Mouse (Mus musculus) kidney, embryonic 14.5 days (tissue): Measurements from ENCODE around the gene Gm6040. TPM values are rescaled to one million over a fixed set of nuclear protein-coding genes. Genes with fewer than 3 reads are reported as not detected.

ENCODE experiments used
- ATAC-seq: fragments of 200-750 bp; cut with Nextera tagmentation; 2 replicates; pipeline ENCODE4 v1.8.0; 2017; ENCODE audit warnings: moderate number of reproducible peaks, mild to moderate bottlenecking, moderate TSS enrichment, moderate library complexity; ENCODE audit not compliant: low FRiP score, low TSS enrichment
- H3K27ac ChIP-seq: fragments of 300-500 bp; sonication (generic); 2 replicates; pipeline ENCODE4 v1.5.1; 2014; ENCODE audit warnings: low read depth, mild to moderate bottlenecking, low read length, moderate library complexity, mixed read lengths
- H3K27me3 ChIP-seq: fragments of 300-500 bp; sonication (generic); 2 replicates; pipeline ENCODE4 v1.6.1; 2014; ENCODE audit warnings: mild to moderate bottlenecking, low read length; ENCODE audit not compliant: control insufficient read depth, insufficient read depth
- H3K36me3 ChIP-seq: fragments of 300-500 bp; sonication (generic); 2 replicates; pipeline ENCODE4 v1.6.1; 2014; ENCODE audit warnings: low read length, mixed read lengths; ENCODE audit not compliant: control insufficient read depth, insufficient read depth
- H3K4me1 ChIP-seq: fragments of 300-500 bp; sonication (generic); 2 replicates; pipeline ENCODE4 v1.6.1; 2014; ENCODE audit warnings: low read length, mixed read lengths; ENCODE audit not compliant: control insufficient read depth, insufficient read depth
- H3K4me2 ChIP-seq: fragments of 300-500 bp; sonication (generic); replicated peaks from 2 replicates; pipeline ENCODE4 v1.6.1; 2014; ENCODE audit warnings: low read depth, mild to moderate bottlenecking, low read length
- H3K4me3 ChIP-seq: fragments of 300-500 bp; sonication (generic); 2 replicates; pipeline ENCODE4 v1.5.1; 2014; ENCODE audit warnings: mild to moderate bottlenecking, low read length
- H3K9ac ChIP-seq: fragments of 300-500 bp; sonication (generic); 2 replicates; pipeline ENCODE4 v1.6.1; 2014; ENCODE audit warnings: low read depth, mild to moderate bottlenecking, low read length, moderate library complexity
- H3K9me3 ChIP-seq: fragments of 300-500 bp; sonication (generic); 2 replicates; pipeline ENCODE4 v1.6.1; 2016; ENCODE audit warnings: low read length; ENCODE audit not compliant: control insufficient read depth
- WGBS: fragments of 180-500 bp; shearing (Covaris S2); extraction: QIAGEN DNeasy Blood & Tissue Kit; methylation state at CpG from one replicate; pipeline ENCODE4 v1.1.7; 2014; 5-methylcytosine and 5-hydroxymethylcytosine counted together
- polyA plus RNA-seq: library from polyadenylated mRNA; unstranded; fragments of >200 nt; fragmentation: Nextera tagmentation; extraction: Ambion mirVana; gene quantifications from 2 replicates; pipeline ENCODE4 v1.2.1, GENCODE M21; 2014

Gm6040 gene
- polyA plus RNA-seq = not detected in 2 replicates

GRCm38 (mm10) chr8:20921971-20922370 is at the start of gene Gm6040:
Gene Gm6040, minus strand, starts transcription at chr8:20922071.
- H3K9ac ChIP-seq = no peak within 1 kb of the TSS
- H3K27ac ChIP-seq = no peak within 1 kb of the TSS
- H3K36me3 ChIP-seq = no peaks in the 10 kb centered on the region
- no peak within 1 kb of the TSS for H3K4me3 ChIP-seq
- H3K27me3 ChIP-seq = no peaks in the 10 kb centered on the region
- H3K9me3 ChIP-seq = no peaks in the 10 kb centered on the region; the same call in 1 of the 2 replicates
- no peak within 1 kb of the TSS for H3K4me2 ChIP-seq
- H3K4me1 ChIP-seq = no peaks in the 10 kb centered on the region
- WGBS = 71% methylated on average over 3 of the region's 3 CpGs
- ATAC-seq = no peak

GRCm38 (mm10) chr8:20964531-20964930 is 42.7 kb upstream of the Gm6040 start:
- 73% methylated on average over 2 of the region's 2 CpGs for WGBS
- Histone ChIP-seq H3K27me3 (no peaks in the 10 kb centered on the region), H3K4me3 (no peak overlapping the region), H3K4me2 (no peak overlapping the region), H3K27ac (no peak overlapping the region), H3K4me1 (no peaks in the 10 kb centered on the region), H3K9ac (no peak overlapping the region), H3K9me3 (peaks cover 4% of the 10 kb centered on the region; the same call in 1 of the 2 replicates), H3K36me3 (no peaks in the 10 kb centered on the region)
- no peak for ATAC-seq

- Histone ChIP-seq H3K9me3 (peaks cover 3% of the 10 kb centered on the region; the same call in 1 of the 2 replicates), H3K4me2 (no peak within 1 kb of the TSS), H3K36me3 (no peaks in the 10 kb centered on the region), H3K27me3 (no peaks in the 10 kb centered on the region), H3K9ac (no peak within 1 kb of the TSS), H3K4me3 (no peak within 1 kb of the TSS), H3K27ac (no peak within 1 kb of the TSS), H3K4me1 (no peaks in the 10 kb centered on the region)
- 78% methylated on average over 3 of the region's 3 CpGs for WGBS
- no peak for ATAC-seq
Observed at GRCm38 (mm10) chr8:20944610-20945009, 22.7 kb upstream of the Gm6040 start, which contains the start of gene AY761185. Gene AY761185, minus strand, starts transcription at chr8:20944710.

GRCm38 (mm10) chr8:20912288-20912687 is 9.6 kb downstream of the Gm6040 start:
- ATAC-seq = no peak
- Histone ChIP-seq H3K4me3 (no peak overlapping the region), H3K9me3 (peaks cover 5% of the 10 kb centered on the region; the same call in 1 of the 2 replicates), H3K9ac (no peak overlapping the region), H3K27me3 (no peaks in the 10 kb centered on the region), H3K4me2 (no peak overlapping the region), H3K4me1 (no peaks in the 10 kb centered on the region), H3K36me3 (no peaks in the 10 kb centered on the region), H3K27ac (no peak overlapping the region)
- WGBS = 84% methylated on average over 1 of the region's 1 CpGs

- Histone ChIP-seq H3K4me3 (no peak overlapping the region), H3K4me2 (no peak overlapping the region), H3K9me3 (peaks cover 7% of the 10 kb centered on the region; the same call in 1 of the 2 replicates), H3K4me1 (no peaks in the 10 kb centered on the region), H3K27ac (no peak overlapping the region), H3K27me3 (no peaks in the 10 kb centered on the region), H3K9ac (no peak overlapping the region), H3K36me3 (no peaks in the 10 kb centered on the region)
- no peak for ATAC-seq
- WGBS = 69% methylated on average over 2 of the region's 2 CpGs
Observed at GRCm38 (mm10) chr8:20908256-20908655, 13.6 kb downstream of the Gm6040 start.

- WGBS = 91% methylated on average over 2 of the region's 2 CpGs
- no peak overlapping the region for H3K4me3 ChIP-seq
Observed at GRCm38 (mm10) chr8:20907119-20907518, 14.8 kb downstream of the Gm6040 start.

GRCm38 (mm10) chr8:20902527-20902926 is 19.3 kb downstream of the Gm6040 start, which contains the start of gene Gm15056:
Gene Gm15056, minus strand, starts transcription at chr8:20902627.
- no peaks in the 10 kb centered on the region for H3K4me1 ChIP-seq
- H3K4me3 ChIP-seq = no peak within 1 kb of the TSS
- ATAC-seq = no peak
- H3K36me3 ChIP-seq = no peaks in the 10 kb centered on the region
- no peak within 1 kb of the TSS for H3K9ac ChIP-seq
- H3K9me3 ChIP-seq = peaks cover 6% of the 10 kb centered on the region; the same call in 1 of the 2 replicates
- no peaks in the 10 kb centered on the region for H3K27me3 ChIP-seq
- 54% methylated on average over 2 of the region's 2 CpGs for WGBS
- H3K27ac ChIP-seq = no peak within 1 kb of the TSS
- no peak within 1 kb of the TSS for H3K4me2 ChIP-seq

More at GRCm38 (mm10) chr8:20907119-20907518, 14.8 kb downstream of the Gm6040 start:
- Histone ChIP-seq H3K27ac (no peak overlapping the region), H3K4me1 (no peaks in the 10 kb centered on the region), H3K36me3 (no peaks in the 10 kb centered on the region), H3K9me3 (peaks cover 2% of the 10 kb centered on the region; the same call in 1 of the 2 replicates), H3K27me3 (no peaks in the 10 kb centered on the region), H3K4me2 (no peak overlapping the region), H3K9ac (no peak overlapping the region)
- ATAC-seq = no peak

GRCm38 (mm10) chr8:20892369-20892768 is 29.5 kb downstream of the Gm6040 start, which contains the start of gene Defb33:
Gene Defb33, plus strand, starts transcription at chr8:20892669.
- no peak for ATAC-seq
- 89% methylated on average over 2 of the region's 2 CpGs for WGBS

GRCm38 (mm10) chr8:20874608-20875007 is 47.3 kb downstream of the Gm6040 start:
- H3K27me3 ChIP-seq = no peaks in the 10 kb centered on the region
- H3K4me3 ChIP-seq = no peak overlapping the region
- H3K9ac ChIP-seq = no peak overlapping the region
- H3K36me3 ChIP-seq = no peaks in the 10 kb centered on the region
- ATAC-seq = no peak
- H3K4me1 ChIP-seq = no peaks in the 10 kb centered on the region
- 36% methylated on average over 6 of the region's 6 CpGs for WGBS
- H3K9me3 ChIP-seq = no peaks in the 10 kb centered on the region; the same call in 1 of the 2 replicates
- no peak overlapping the region for H3K4me2 ChIP-seq
- H3K27ac ChIP-seq = no peak overlapping the region

More at GRCm38 (mm10) chr8:20892369-20892768, 29.5 kb downstream of the Gm6040 start, which contains the start of gene Defb33:
- Histone ChIP-seq H3K9me3 (0 out of 2 replicates have a peak, but pooled peaks cover 2% of the 10 kb centered on the region), H3K4me2 (no peak within 1 kb of the TSS), H3K4me1 (no peaks in the 10 kb centered on the region), H3K27me3 (no peaks in the 10 kb centered on the region), H3K4me3 (no peak within 1 kb of the TSS), H3K27ac (no peak within 1 kb of the TSS), H3K36me3 (no peaks in the 10 kb centered on the region), H3K9ac (no peak within 1 kb of the TSS)
